Mouse (Mus musculus) right cerebral cortex, postnatal 10 days (tissue): ENCODE results near the gene Nr5a2.

ENCODE experiments used
- DNase-seq, 2 experiments: peaks; one replicate each; pipeline ENCODE4 v3.0.0; 2021; ENCODE audit warnings: low spot score in 2 of 2

Gene Nr5a2

GRCm38 (mm10) chr1:136960428-136961012 lies at the start of gene Nr5a2:
Gene Nr5a2 (minus strand): TSS chr1:136960448.
- no peak for DNase-seq

GRCm38 (mm10) chr1:137008726-137009239 lies 48.5 kb upstream of the Nr5a2 start:
- no peak for DNase-seq

GRCm38 (mm10) chr1:137003816-137004215 lies 43.6 kb upstream of the Nr5a2 start:
- no peak for DNase-seq

GRCm38 (mm10) chr1:137003144-137003543 lies 42.9 kb upstream of the Nr5a2 start:
- no peak for DNase-seq

GRCm38 (mm10) chr1:136991762-136992352 lies 31.6 kb upstream of the Nr5a2 start:
- no peak for DNase-seq

GRCm38 (mm10) chr1:136980253-136980893 lies 20.1 kb upstream of the Nr5a2 start:
- no peak for DNase-seq

- no peak for DNase-seq
Measured at GRCm38 (mm10) chr1:136977867-136978266, 17.6 kb upstream of the Nr5a2 start.

- no peak for DNase-seq
Measured at GRCm38 (mm10) chr1:136974040-136974439, 13.8 kb upstream of the Nr5a2 start.

- no peak for DNase-seq
Measured at GRCm38 (mm10) chr1:136973016-136973415, 12.8 kb upstream of the Nr5a2 start.

GRCm38 (mm10) chr1:136970995-136971394 lies 10.7 kb upstream of the Nr5a2 start:
- no peak for DNase-seq

- DNase-seq = no peak
Measured at GRCm38 (mm10) chr1:136966728-136967386, 6.6 kb upstream of the Nr5a2 start.

GRCm38 (mm10) chr1:136959491-136959890 lies 757 bp downstream of the Nr5a2 start:
- DNase-seq = no peak

GRCm38 (mm10) chr1:136958666-136959065 lies 1.6 kb downstream of the Nr5a2 start:
- DNase-seq = no peak

- no peak for DNase-seq
Measured at GRCm38 (mm10) chr1:136958185-136958584, 2.1 kb downstream of the Nr5a2 start.

GRCm38 (mm10) chr1:136957696-136958095 lies 2.6 kb downstream of the Nr5a2 start:
- DNase-seq = no peak

GRCm38 (mm10) chr1:136954108-136954494 lies 6.1 kb downstream of the Nr5a2 start:
- no peak for DNase-seq

- no peak for DNase-seq
Measured at GRCm38 (mm10) chr1:136953444-136954107, 6.7 kb downstream of the Nr5a2 start.

- DNase-seq = no peak
Measured at GRCm38 (mm10) chr1:136952609-136953311, 7.5 kb downstream of the Nr5a2 start.

GRCm38 (mm10) chr1:136951946-136952531 lies 8.2 kb downstream of the Nr5a2 start:
- DNase-seq = no peak

- DNase-seq = no peak
Measured at GRCm38 (mm10) chr1:136951155-136951650, 9.0 kb downstream of the Nr5a2 start.

- DNase-seq = no peak
Measured at GRCm38 (mm10) chr1:136949323-136949741, 10.9 kb downstream of the Nr5a2 start.
